Mouse (Mus musculus): ENCODE measurements around the gene Hist2h3b. TPM values are rescaled to one million over a fixed set of nuclear protein-coding genes. Genes with fewer than 3 reads are reported as not detected.

Hist2h3b gene
- total RNA-seq, 4 experiments from 2014 or later = 19.4 to 22.9 (median 20.8) TPM

GRCm38 (mm10) chr3:96293787-96294186 is 25.3 kb downstream of the Hist2h3b start, which contains the start of gene Fcgr1:
Gene Fcgr1, minus strand, starts transcription at chr3:96293969.
- no peak for DNase-seq (ENCODE audit: low spot score in 2 of 2)

DNA sequence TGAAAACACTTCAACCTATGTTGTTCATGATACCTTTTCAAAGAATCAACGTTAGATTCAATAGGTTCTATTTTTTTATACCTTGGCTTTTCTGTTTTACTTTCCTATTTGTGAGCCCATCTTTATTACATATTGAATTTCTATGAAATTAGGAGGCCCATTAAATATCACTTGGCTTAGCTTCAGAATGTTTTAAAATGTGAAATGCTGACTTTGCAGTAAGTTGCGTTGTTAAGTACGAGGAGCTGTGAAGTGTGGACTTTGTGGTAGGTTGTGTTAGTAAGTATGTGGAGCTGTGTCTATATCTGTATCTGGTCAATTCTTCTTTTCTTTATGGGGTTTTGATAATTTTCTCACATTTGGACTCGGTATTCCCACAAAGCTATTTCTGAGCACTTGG is 29.9 kb downstream of the Hist2h3b start:
- no peak for DNase-seq (ENCODE audit: low spot score in 2 of 2)

DNA sequence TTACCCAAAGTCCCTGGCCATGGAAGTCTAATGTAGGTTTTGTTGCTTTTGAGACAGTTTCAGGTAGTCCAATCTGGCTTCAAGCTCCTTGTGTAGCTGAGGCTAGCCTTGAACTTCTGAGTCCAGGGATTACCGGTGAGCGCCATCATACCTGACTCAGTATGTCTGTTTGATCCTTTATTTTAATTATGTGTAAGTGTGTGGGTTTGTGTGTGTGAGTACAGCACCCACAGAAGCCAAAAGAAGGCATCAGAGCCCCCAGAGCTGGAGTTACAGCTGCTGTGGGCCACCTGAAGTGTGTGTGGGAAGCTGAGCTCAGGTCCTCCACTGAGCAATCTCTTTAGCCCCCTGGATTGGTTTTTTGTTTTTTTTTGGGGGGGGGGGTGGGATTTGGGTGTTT is 31.1 kb downstream of the Hist2h3b start:
- no peak for DNase-seq (ENCODE audit: low spot score in 2 of 2)

- no peak for DNase-seq (ENCODE audit: low spot score in 2 of 2)
These were observed 32.5 kb downstream of the Hist2h3b start for GRCm38 (mm10) chr3:96300706-96301529.

DNA sequence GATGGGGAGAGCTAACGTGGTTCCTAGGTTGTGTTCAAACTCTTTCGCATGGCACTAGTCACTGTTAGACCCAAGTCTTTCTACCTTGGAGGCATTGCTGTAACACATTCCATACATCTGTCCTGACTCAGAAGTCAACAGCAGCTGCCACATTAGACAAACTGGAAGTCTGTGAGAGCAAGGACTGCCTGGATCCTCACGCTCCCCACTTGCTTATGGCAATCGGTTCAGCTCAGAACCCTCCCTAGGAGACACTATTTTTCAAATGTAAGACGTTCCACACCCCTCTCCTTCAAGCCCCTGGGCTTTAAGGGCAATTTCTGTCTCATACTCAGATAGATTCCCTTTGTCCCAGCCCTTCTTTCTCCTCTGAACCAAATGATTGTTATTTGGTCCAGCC is 33.6 kb downstream of the Hist2h3b start:
- no peak for DNase-seq (ENCODE audit: low spot score in 2 of 2)

DNA sequence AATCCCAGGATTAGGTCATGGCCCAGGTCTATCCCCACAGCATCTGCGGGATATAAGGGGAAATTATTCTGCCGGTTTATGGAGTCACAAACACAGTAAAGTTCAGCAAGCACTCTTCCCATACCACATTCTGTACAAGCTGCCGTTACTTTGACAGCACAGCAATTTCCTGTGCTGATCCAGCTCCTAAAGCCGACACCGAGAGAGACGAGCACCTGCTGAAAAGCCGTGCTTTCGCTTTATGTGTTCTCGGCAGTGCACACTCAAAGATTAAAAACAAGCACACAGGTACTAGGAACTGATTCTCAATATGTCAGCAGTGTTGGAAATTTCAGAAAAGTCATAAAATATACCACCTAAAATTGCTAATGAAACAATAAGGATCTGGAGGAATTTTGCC is 38.1 kb downstream of the Hist2h3b start:
- no peak for DNase-seq (ENCODE audit: low spot score in 2 of 2)

DNA sequence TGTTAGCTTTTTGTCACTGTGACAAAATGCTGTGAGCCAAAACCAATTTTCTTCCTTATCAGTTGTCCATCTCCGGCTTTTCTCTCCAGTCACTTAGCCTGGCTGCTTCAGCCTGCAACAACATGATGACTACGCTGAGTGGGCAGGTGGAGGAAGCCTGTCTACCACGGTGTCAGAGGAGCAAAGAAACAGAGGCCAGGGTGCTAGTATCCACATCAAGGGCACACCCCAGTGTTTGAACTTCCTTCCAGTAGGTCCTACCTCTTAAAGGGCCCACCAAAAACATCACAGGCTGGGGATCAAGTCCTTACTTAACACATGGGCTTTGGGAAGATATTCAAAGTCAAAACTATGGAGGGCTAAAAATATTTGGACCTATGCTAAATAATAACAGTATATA is 41.0 kb downstream of the Hist2h3b start:
- DNase-seq (ENCODE audit: low spot score in 2 of 2) = no peak

- DNase-seq (ENCODE audit: low spot score in 2 of 2) = no peak
These were observed 44.1 kb downstream of the Hist2h3b start for GRCm38 (mm10) chr3:96312341-96313098.

Small RNA genes within 50 kb of the gene (microRNA-seq; reads per million reads assigned to microRNA genes)
- gene Gm44492 (not detected), gene Gm47311 (not detected), gene Gm47313 (not detected)

Other genes with a start within 250 kb of the Hist2h3b start
- 10 to 100 TPM; 11.3 to 16.8 (median 16.2) TPM for gene Vps45, start 210.2 kb upstream of the Hist2h3b start, total RNA-seq (2022)
- 10 to 100 TPM; 61.8 to 77.4 (median 75.8) TPM for gene Otud7b, start 164.1 kb upstream of the Hist2h3b start, total RNA-seq (2022)
- 1 to 10 TPM in 3 of 4 experiments, under 1 TPM in 1; 0.68 to 2.1 (median 1.3) TPM for gene Mtmr11, start 106.7 kb upstream of the Hist2h3b start, total RNA-seq (2022)
- gene Sf3b4, start 96.3 kb upstream of the Hist2h3b start, total RNA-seq (2022) = 10 to 100 TPM in 3 of 4 experiments, 1 to 10 TPM in 1; 9.9 to 12.9 (median 11.6) TPM
- under 1 TPM; 0.16 to 0.34 (median 0.23) TPM for gene Sv2a, start 87.5 kb upstream of the Hist2h3b start, total RNA-seq (2022)
- 10 to 100 TPM; 21.8 to 30.6 (median 25.6) TPM for gene Bola1, start 48.9 kb upstream of the Hist2h3b start, total RNA-seq (2022)
- 1 to 10 TPM in 2 of 4 experiments, under 1 TPM in 1, not detected in 1; 0.65 to 2.3 (median 1.3) TPM for gene Hist2h2ab, start 48.8 kb upstream of the Hist2h3b start, total RNA-seq (2022)
- gene Hist2h2ac, start 47.8 kb upstream of the Hist2h3b start, total RNA-seq (2022) = 10 to 100 TPM in 2 of 4 experiments, 1 to 10 TPM in 2; 4.4 to 13.7 (median 9.9) TPM
- gene Hist2h2be, start 47.5 kb upstream of the Hist2h3b start, total RNA-seq (2022) = 1 to 10 TPM; 4.3 to 5.9 (median 5.2) TPM
- 1 to 10 TPM; 2.6 to 7.1 (median 4.9) TPM for gene Hist2h3c2, start 29.5 kb upstream of the Hist2h3b start, total RNA-seq (2022)
- 100 to 1,000 TPM; 141 to 187 (median 153) TPM for gene Hist2h2aa2, start 28.4 kb upstream of the Hist2h3b start, total RNA-seq (2022)
- 1 to 10 TPM in 3 of 4 experiments, not detected in 1; 2.7 to 5.0 (median 4.8) TPM for gene Hist2h2aa1, start 23.2 kb upstream of the Hist2h3b start, total RNA-seq (2022)
- gene Hist2h3c1, start 22.0 kb upstream of the Hist2h3b start, total RNA-seq (2022) = not detected
- gene Hist2h4, start 5.3 kb upstream of the Hist2h3b start, total RNA-seq (2022) = 1 to 10 TPM; 5.6 to 8.2 (median 6.8) TPM
- 10 to 100 TPM; 18.8 to 38.2 (median 24.3) TPM for gene Hist2h2bb, start 1.1 kb downstream of the Hist2h3b start, total RNA-seq (2022)
- gene Fcgr1, start 25.3 kb downstream of the Hist2h3b start, total RNA-seq (2022) = under 1 TPM in 1 of 4 experiments, not detected in 3; 0.70 TPM
- gene BC107364, start 183.7 kb downstream of the Hist2h3b start, total RNA-seq (2022) = not detected

All from gastrocnemius, adult 8-10 months (tissue).